Mouse (Mus musculus) hindbrain, embryonic 13.5 days (tissue): ENCODE results near the gene Meis1. TPM values are rescaled to one million over a fixed set of nuclear protein-coding genes. Genes with fewer than 3 reads are reported as not detected.

Experiments
- ATAC-seq: fragments of 200-750 bp; cut with Nextera tagmentation; 2 replicates; pipeline ENCODE4 v1.8.0; 2017; ENCODE audit warnings: moderate TSS enrichment; ENCODE audit not compliant: low FRiP score
- H3K27ac ChIP-seq: fragments of 300-500 bp; sonication (generic); 2 replicates; pipeline ENCODE4 v1.5.1; 2015; ENCODE audit warnings: inconsistent platforms, mild to moderate bottlenecking, moderate library complexity
- H3K27me3 ChIP-seq: fragments of 300-500 bp; sonication (generic); 2 replicates; pipeline ENCODE4 v1.6.1; 2015; ENCODE audit warnings: mild to moderate bottlenecking, inconsistent platforms
- H3K36me3 ChIP-seq: fragments of 300-500 bp; sonication (generic); 2 replicates; pipeline ENCODE4 v1.6.1; 2015; ENCODE audit warnings: mild to moderate bottlenecking, inconsistent platforms
- H3K4me1 ChIP-seq: fragments of 300-500 bp; sonication (generic); replicated peaks from 2 replicates; pipeline ENCODE4 v1.6.1; 2015; ENCODE audit warnings: inconsistent platforms
- H3K4me2 ChIP-seq: fragments of 300-500 bp; sonication (generic); 2 replicates; pipeline ENCODE4 v1.6.1; 2015; ENCODE audit warnings: inconsistent platforms, mild to moderate bottlenecking, moderate library complexity
- H3K4me3 ChIP-seq: fragments of 300-500 bp; sonication (generic); 2 replicates; pipeline ENCODE4 v1.5.1; 2015; ENCODE audit warnings: mild to moderate bottlenecking, inconsistent platforms
- H3K9ac ChIP-seq: fragments of 300-500 bp; sonication (generic); 2 replicates; pipeline ENCODE4 v1.6.1; 2015; ENCODE audit warnings: mild to moderate bottlenecking, inconsistent platforms
- H3K9me3 ChIP-seq: fragments of 300-500 bp; sonication (generic); 2 replicates; pipeline ENCODE4 v1.6.1; 2016; ENCODE audit warnings: inconsistent platforms
- WGBS: fragments of 180-500 bp; shearing (Covaris S2); methylation state at CpG from one replicate; pipeline ENCODE4 v1.1.7; 2015; 5-methylcytosine and 5-hydroxymethylcytosine counted together
- polyA plus RNA-seq: library from polyadenylated mRNA; unstranded; fragments of >200 nt; fragmentation: Nextera tagmentation; extraction: Ambion mirVana; gene quantifications from 2 replicates; pipeline ENCODE4 v1.2.1, GENCODE M21; 2015

The Meis1 gene
- polyA plus RNA-seq, 1 experiment from 2014 or later: 212 TPM

DNA sequence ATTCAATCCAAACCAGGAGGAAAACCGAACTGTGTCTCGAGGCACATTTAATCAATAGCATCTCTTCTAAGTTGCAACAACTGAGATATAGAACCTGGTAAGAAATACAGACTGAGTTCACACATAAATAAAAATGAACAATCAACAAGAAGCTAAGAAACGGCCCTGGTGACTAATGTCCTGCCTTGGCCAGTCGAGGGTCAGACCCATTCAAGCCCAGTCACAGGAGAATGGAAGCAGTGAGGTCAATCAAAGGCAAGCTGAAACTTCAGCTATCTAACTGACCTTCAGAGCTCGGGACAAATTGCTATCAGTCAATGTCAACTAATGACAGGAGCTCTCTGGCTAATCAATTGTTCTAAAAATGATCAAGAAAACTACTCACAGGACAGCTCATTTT lies 38.2 kb downstream of the Meis1 start:
- peaks cover 18% of the 10 kb centered on the region for H3K36me3 ChIP-seq
- H3K9ac ChIP-seq: no peak overlapping the region
- no peak for ATAC-seq
- 21% methylated on average over 5 of the region's 5 CpGs for WGBS
- H3K27me3 ChIP-seq: no peaks in the 10 kb centered on the region
- no peak overlapping the region for H3K4me3 ChIP-seq
- H3K4me2 ChIP-seq: no peak overlapping the region
- H3K4me1 ChIP-seq: peaks cover 53% of the 10 kb centered on the region
- no peaks in the 10 kb centered on the region for H3K9me3 ChIP-seq
- no peak overlapping the region for H3K27ac ChIP-seq

DNA sequence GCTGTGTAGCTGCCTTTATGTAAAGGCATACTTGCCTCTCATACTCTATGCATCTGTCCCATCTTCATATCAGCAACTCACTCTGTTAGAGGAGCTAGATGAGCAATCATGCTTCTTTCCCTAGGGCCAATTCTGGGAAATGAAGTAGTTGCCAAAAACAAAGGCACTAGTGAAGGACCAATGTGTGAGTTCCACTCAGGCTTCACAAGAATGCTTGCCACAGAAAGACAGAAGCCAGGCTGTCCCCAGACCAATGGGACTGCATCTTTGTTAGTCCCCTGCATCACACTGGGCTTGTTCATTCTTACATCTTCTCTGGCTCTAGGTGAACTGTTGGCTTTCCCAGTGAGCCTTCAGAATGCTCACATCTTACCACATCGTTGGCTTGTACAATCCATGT lies 43.7 kb downstream of the Meis1 start:
- H3K36me3 ChIP-seq: peaks cover 13% of the 10 kb centered on the region
- H3K4me2 ChIP-seq: no peak overlapping the region
- H3K27ac ChIP-seq: no peak overlapping the region
- no peaks in the 10 kb centered on the region for H3K9me3 ChIP-seq
- H3K4me3 ChIP-seq: no peak overlapping the region
- H3K9ac ChIP-seq: no peak overlapping the region
- H3K4me1 ChIP-seq: peaks cover 44% of the 10 kb centered on the region
- no peaks in the 10 kb centered on the region for H3K27me3 ChIP-seq
- no peak for ATAC-seq
- WGBS: 89% methylated on average over 1 of the region's 1 CpGs

DNA sequence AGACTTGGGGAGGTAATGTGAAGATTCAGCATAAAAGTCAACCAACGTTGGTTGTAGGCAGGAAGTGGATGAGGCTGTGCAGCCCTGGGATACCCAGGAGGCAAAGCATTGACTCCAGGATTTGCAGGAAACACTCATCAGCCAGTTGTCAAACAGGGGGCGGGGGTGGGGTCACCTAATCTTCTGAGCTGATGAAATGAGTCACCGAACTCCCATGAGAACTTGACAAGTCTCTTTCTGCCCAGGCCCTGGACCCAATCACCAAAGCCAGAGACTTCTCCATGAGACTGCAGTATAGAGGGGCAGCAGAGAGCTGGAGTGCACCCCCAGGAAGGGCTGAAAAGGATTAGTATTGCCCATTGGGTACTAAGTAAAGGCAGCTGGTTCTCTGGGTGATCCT lies 45.0 kb downstream of the Meis1 start:
- ATAC-seq: 0 out of 2 replicates have a peak, but pooled peaks have one; percentile 8
- Histone ChIP-seq H3K4me2 (no peak overlapping the region), H3K9ac (no peak overlapping the region), H3K27ac (peak overlapping the region; percentile 13; the same call in 1 of the 2 replicates), H3K4me3 (no peak overlapping the region), H3K4me1 (peaks cover 46% of the 10 kb centered on the region), H3K36me3 (peaks cover 13% of the 10 kb centered on the region), H3K9me3 (no peaks in the 10 kb centered on the region), H3K27me3 (no peaks in the 10 kb centered on the region)
- WGBS: 47% methylated on average over 3 of the region's 3 CpGs

DNA sequence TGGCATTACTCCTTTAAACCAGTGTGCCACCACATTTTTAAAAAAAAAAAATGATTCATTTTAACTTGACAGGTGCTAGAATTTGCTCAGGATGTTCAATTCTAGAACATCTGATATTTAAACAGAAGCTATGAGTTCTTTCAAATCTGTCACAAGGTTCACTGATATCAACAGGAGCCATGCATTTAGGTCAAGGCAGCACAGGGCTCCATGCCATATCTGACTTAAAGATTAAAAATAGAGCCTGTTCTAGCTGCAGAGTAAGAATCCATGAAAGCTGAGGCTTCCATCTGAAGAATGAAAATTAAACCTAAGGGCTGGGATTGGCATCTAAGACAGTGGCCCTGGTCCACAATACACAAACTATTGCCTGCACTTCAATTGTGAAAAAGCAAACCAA lies 45.8 kb downstream of the Meis1 start:
- no peak overlapping the region for H3K27ac ChIP-seq
- peaks cover 45% of the 10 kb centered on the region for H3K4me1 ChIP-seq
- no peaks in the 10 kb centered on the region for H3K9me3 ChIP-seq
- H3K27me3 ChIP-seq: no peaks in the 10 kb centered on the region
- H3K4me3 ChIP-seq: no peak overlapping the region
- no peak for ATAC-seq
- no peak overlapping the region for H3K4me2 ChIP-seq
- no peak overlapping the region for H3K9ac ChIP-seq
- peaks cover 21% of the 10 kb centered on the region for H3K36me3 ChIP-seq

DNA sequence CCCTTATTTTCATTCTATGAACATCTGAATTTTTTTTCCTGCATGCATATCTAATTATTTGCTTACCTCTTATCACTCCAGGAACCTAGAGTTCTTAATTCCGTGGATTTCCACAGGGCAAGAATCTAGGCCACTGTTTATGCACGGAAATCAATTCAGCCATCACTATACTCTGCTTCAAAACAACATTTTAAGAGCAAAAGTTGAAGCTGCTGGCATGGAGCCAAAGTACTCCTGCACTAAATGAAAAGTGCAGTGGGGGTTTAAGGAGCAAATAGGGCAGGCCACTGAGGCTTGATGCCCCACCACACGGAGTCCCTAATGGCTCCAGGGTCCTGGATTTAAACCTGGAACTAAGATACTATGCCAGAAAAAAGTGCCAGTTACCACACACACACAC lies 47.2 kb downstream of the Meis1 start:
- H3K27me3 ChIP-seq: no peaks in the 10 kb centered on the region
- H3K36me3 ChIP-seq: peaks cover 21% of the 10 kb centered on the region
- H3K4me3 ChIP-seq: no peak overlapping the region
- H3K4me2 ChIP-seq: no peak overlapping the region
- peak overlapping the region; percentile 44; the same call in 1 of the 2 replicates for H3K27ac ChIP-seq
- H3K9ac ChIP-seq: no peak overlapping the region
- no peaks in the 10 kb centered on the region for H3K9me3 ChIP-seq
- 52% methylated on average over 3 of the region's 3 CpGs for WGBS
- ATAC-seq: no peak
- H3K4me1 ChIP-seq: peaks cover 45% of the 10 kb centered on the region

DNA sequence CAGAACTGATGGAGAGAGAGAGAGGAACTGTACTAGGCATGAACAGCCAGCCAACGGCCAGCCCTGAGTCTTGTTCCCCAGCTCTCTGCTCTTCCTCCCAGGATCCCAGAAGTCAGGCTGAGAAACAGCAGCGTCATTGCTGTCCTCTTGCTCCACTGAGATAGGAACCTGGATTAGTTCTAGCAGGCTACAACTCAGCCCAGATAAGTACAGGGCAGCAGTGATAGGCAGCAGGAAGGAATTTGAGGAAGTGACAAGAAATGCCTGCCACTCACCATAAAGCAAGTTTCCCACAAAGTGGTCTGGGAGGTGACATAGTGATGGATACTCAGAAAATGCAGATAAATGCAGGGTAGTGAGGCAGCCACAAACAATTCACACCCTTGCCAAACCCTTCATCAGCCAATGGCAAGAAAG lies 48.9 kb downstream of the Meis1 start:
- no peak overlapping the region for H3K27ac ChIP-seq
- peaks cover 49% of the 10 kb centered on the region for H3K4me1 ChIP-seq
- H3K27me3 ChIP-seq: no peaks in the 10 kb centered on the region
- no peak overlapping the region for H3K4me2 ChIP-seq
- H3K9me3 ChIP-seq: no peaks in the 10 kb centered on the region
- no peak overlapping the region for H3K4me3 ChIP-seq
- WGBS: 78% methylated on average over 2 of the region's 2 CpGs
- no peak for ATAC-seq
- no peak overlapping the region for H3K9ac ChIP-seq
- peaks cover 14% of the 10 kb centered on the region for H3K36me3 ChIP-seq

DNA sequence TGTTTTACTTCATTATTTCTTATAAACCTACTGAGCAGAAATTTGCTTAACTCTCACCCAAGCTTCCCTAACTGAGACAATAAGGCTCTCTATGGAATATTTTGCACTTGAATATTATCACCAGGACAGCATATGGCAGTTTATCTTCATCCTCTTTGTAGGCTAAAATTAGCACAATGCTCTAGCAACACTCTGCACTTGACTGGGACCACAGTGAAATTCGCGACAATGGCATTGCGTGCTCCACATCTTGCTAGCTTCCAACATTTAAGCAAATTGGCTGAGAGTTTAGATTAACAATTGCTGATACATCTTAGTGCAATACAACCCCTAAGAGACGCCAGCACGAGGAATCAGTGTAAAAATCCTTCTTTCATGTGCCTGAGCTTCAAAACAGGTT lies 54.4 kb downstream of the Meis1 start:
- Histone ChIP-seq H3K9ac (no peak overlapping the region), H3K27ac (peak overlapping the region; percentile 36), H3K4me3 (no peak overlapping the region), H3K9me3 (no peaks in the 10 kb centered on the region), H3K36me3 (peaks cover 8% of the 10 kb centered on the region), H3K27me3 (no peaks in the 10 kb centered on the region), H3K4me2 (no peak overlapping the region), H3K4me1 (peaks cover 51% of the 10 kb centered on the region)
- 71% methylated on average over 5 of the region's 5 CpGs for WGBS
- ATAC-seq: no peak

DNA sequence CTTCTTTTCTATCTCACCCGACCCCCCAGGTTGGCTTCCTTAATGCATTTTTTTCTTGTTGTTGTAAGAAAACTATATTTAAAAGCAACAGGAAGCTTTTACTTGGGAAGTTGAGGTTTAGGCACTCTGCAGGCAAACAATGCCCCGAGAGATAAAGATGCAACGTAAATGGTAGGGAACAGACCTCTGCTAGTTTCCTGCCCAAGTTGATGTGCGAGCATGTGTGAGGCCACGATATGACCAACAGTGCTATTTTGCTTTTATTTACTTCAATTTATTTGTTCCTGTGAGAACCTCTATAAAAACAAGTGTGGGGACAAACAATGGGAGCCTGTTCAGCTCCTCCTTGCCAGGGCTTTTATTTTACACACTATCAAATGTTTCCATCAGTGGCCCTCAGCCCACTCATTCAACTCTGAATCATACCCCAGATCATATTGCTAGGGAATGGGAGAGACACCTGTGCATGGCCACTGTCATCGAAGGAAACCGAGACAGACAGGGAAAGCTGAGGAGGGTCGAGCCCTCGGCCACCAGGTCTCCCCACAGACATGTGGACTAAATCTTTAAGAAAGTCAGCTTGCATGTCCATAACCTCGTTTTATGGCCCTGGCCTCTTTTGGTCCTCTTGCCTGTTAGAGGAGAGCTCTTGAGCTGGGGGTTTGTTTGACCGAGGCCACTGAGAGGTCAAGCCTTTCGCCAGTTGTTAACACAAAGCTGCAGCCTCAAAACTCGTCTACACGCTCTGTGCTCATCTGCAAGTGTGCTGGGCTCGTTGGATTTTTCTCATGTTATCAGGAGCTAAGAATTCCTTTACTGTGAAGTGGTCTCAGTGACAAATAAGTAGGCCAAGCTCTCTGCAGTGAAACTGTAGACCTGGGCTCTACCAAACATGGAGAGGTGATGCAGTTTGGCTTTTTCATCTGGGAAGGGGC lies 55.3 kb downstream of the Meis1 start:
- H3K27ac ChIP-seq: peak overlapping the region; percentile 35; the same call in 1 of the 2 replicates
- no peaks in the 10 kb centered on the region for H3K27me3 ChIP-seq
- peaks cover 53% of the 10 kb centered on the region for H3K4me1 ChIP-seq
- H3K4me3 ChIP-seq: no peak overlapping the region
- H3K9me3 ChIP-seq: no peaks in the 10 kb centered on the region
- no peak overlapping the region for H3K9ac ChIP-seq
- WGBS: 65% methylated on average over 15 of the region's 15 CpGs
- H3K36me3 ChIP-seq: peaks cover 4% of the 10 kb centered on the region; the same call in 1 of the 2 replicates
- H3K4me2 ChIP-seq: no peak overlapping the region
- no peak; the same call in 1 of the 2 replicates for ATAC-seq

DNA sequence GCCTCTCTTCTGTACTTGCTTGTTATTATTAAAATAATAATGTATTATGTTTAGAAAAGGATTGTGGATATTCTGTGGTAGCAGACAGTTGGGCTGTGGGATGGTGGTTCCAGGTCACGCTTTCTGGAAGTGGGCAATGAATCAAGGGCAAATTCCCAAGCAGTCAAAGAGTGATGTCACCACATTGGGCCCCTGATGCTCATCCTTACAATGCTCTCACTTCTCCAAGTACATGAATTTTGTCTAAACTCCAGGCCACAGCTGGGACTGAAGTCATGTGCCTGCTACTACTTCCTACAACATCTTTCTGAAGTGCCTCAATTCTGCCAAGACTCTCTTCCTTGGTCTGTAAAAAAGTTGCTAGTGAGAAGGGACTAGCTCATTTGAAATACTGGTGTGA lies 59.3 kb downstream of the Meis1 start:
- no peak overlapping the region for H3K9ac ChIP-seq
- H3K27ac ChIP-seq: no peak overlapping the region
- H3K4me3 ChIP-seq: no peak overlapping the region
- H3K36me3 ChIP-seq: no peaks in the 10 kb centered on the region
- no peak for ATAC-seq
- H3K4me1 ChIP-seq: peaks cover 59% of the 10 kb centered on the region
- no peaks in the 10 kb centered on the region for H3K27me3 ChIP-seq
- H3K4me2 ChIP-seq: no peak overlapping the region
- whole genome bisulfite sequencing: 82% methylated on average over 1 of the region's 1 CpGs
- H3K9me3 ChIP-seq: no peaks in the 10 kb centered on the region

DNA sequence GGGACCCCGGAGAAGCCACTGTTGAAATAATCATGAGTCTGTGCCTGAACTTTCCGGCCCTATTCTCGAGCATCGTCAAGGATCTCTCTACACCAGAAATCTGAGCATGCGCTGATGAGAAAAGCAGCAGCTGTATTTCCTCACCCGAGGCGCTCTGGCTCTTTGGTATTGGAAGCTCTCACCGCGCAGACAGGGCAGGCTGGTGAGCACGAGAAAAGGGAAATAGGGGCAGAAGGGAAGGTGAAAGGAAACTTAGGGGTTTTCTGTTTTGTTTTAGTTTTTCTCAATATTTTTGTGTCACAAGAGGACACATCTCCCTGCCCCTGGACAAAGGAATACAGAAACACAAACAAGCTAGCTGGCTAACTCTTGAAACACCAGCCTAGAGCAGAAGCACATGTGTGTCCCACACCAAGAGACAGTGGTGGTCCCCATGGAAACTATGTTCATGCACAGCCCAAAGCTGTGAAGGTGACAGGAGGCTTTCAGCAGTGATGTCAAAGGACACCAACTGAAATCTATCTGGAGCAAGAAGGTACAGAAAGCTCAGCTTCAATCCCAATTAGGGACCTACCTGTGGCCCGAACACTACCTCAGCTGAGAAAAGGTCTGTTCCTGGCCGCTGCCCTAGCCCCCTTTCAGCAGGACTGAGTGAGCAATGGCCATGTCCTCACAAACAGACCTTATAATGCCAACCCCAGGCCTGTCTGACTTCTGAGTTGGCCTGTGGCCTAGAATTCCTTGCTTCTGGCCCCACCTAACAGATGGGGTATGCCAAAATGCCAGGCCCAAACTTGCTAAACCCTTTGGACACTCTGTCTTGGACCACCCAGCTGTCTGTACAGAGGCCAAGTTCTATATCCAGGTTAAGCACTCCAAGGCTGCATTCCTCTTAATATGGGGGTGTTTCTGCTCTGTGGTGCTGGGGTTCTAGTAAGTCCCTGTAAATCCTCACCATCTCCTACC lies 60.7 kb downstream of the Meis1 start:
- Histone ChIP-seq H3K27ac (peak overlapping the region; percentile 56), H3K27me3 (no peaks in the 10 kb centered on the region), H3K4me3 (no peak overlapping the region), H3K4me2 (peak overlapping the region; percentile 16), H3K4me1 (peaks cover 51% of the 10 kb centered on the region), H3K9me3 (no peaks in the 10 kb centered on the region), H3K9ac (no peak overlapping the region), H3K36me3 (no peaks in the 10 kb centered on the region)
- 55% methylated on average over 12 of the region's 12 CpGs for WGBS
- ATAC-seq: no peak

DNA sequence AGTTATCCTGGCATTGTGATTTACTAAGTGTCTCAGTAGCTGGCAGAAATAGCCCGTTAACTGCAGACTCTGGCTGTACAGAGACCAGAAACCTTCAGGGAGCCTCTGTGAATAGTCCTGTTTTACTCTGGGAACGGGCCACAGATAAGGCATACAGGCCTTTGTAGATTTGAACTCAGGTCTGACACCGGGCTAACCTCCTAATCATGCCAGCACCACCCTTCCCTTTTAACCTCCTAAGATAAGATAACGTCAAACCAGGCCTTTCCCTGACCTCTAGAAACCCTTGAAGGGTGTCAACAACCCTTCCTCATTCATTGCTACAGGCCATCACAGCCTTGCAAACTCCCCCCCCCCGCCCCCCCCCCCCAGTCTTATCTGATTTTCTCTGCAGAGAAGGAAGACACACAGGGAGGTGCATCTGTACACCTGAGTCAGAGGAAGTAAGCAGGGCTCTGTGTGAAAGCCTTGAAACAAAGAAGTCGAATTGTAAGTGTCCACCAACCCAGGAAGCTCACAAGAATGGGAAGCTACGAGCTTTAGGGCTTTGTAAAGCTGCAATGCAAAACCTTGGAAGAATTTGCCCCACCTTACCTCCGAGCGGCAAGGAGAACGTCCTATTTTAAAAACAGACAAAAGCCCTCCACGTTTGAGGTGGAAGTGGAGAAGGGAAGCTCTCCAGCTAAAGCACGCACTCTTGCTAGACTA lies 61.5 kb downstream of the Meis1 start:
- H3K4me1 ChIP-seq: peaks cover 46% of the 10 kb centered on the region
- H3K27ac ChIP-seq: peak overlapping the region; percentile 56
- no peak overlapping the region for H3K9ac ChIP-seq
- no peak overlapping the region for H3K4me3 ChIP-seq
- 59% methylated on average over 12 of the region's 12 CpGs for WGBS
- H3K9me3 ChIP-seq: no peaks in the 10 kb centered on the region
- H3K27me3 ChIP-seq: no peaks in the 10 kb centered on the region
- ATAC-seq: no peak
- no peaks in the 10 kb centered on the region for H3K36me3 ChIP-seq
- H3K4me2 ChIP-seq: peak overlapping the region; percentile 16

DNA sequence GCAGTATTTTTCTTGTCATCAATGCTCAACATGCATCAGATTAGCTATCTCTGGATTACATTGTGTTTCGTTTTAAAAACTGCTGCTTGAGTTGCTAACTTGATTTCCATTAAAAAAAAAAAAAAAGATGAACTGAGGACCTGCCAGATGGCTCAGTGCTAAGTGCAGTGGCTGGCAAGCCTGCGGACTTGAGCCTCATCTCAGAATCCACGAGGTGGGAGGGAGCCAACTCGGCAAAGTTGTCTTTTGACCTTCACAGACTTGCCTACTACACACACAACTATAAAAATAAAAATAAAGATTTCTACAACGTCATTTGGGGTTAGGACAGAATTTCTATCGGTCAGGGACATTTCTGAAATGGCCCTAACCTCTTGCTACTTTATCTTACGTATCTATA lies 62.8 kb downstream of the Meis1 start:
- peaks cover 36% of the 10 kb centered on the region for H3K4me1 ChIP-seq
- no peak overlapping the region for H3K9ac ChIP-seq
- 77% methylated on average over 7 of the region's 7 CpGs for WGBS
- no peaks in the 10 kb centered on the region for H3K36me3 ChIP-seq
- H3K4me2 ChIP-seq: no peak overlapping the region
- no peak overlapping the region for H3K27ac ChIP-seq
- no peak overlapping the region for H3K4me3 ChIP-seq
- H3K27me3 ChIP-seq: no peaks in the 10 kb centered on the region
- no peak for ATAC-seq
- H3K9me3 ChIP-seq: no peaks in the 10 kb centered on the region
